Mouse (Mus musculus) embryonic stem cell, embryonic (primary cell): ENCODE measurements around the gene Limk1.

Experiments
- CTCF ChIA-PET, 4 experiments: fragments of 300-600 bp in 2 of 4; fragments of 350-600 bp in 2 of 4; sonication (Branson Sonifier 250); formaldehyde crosslinking; loops; one replicate each; lab custom pipeline; 2022; ENCODE audit warnings: inconsistent platforms in 2 of 4; lab: Charles Lee
- POLR2A ChIA-PET, 4 experiments: fragments of 300-600 bp in 2 of 4; fragments of 350-600 bp in 2 of 4; sonication (Branson Sonifier 250); formaldehyde crosslinking; loops; one replicate each; lab custom pipeline; 2022; ENCODE audit warnings: antibody characterized with exemption in 4 of 4, inconsistent platforms in 1 of 4; lab: Charles Lee

Limk1 gene

GRCm38 (mm10) chr5:134652015-134652414 lies 36.4 kb downstream of the Limk1 start:
- POLR2A ChIA-PET, result interaction anchor here in 1 of 4 experiments (0.9 kb wide), 1 partner anchor 11 kb away, joined by 3 read pairs; no protein-coding TSS in a partner anchor
- CTCF ChIA-PET, result interaction anchor here in 3 of 4 experiments (0.6 to 2.5 kb wide), 8 partner anchors 46 to 162 kb away, joined by 3 to 25 read pairs (median 4); no protein-coding TSS in a partner anchor

GRCm38 (mm10) chr5:134650926-134651325 lies 37.5 kb downstream of the Limk1 start:
- ChIA-PET CTCF (interaction anchor here (0.5 to 2.5 kb wide), 79 partner anchors 8 to 1779 kb away, joined by 3 to 25 read pairs (median 4); partner anchors contain the start of genes Eif4h (in 2 of the 4), Limk1 (in 2 of the 4), Abhd11 (in 1 of the 4) and Clip2 (in 1 of the 4)), POLR2A (interaction anchor here (0.6 to 1.5 kb wide), 18 partner anchors 8 to 1482 kb away, joined by 3 to 7 read pairs (median 4); partner anchors contain the start of genes Castor2 (in 1 of the 4), Eif4h (in 1 of the 4) and Limk1 (in 1 of the 4))

GRCm38 (mm10) chr5:134648976-134649375 lies 39.4 kb downstream of the Limk1 start:
- ChIA-PET CTCF (interaction anchor here (0.5 to 1.4 kb wide), 6 partner anchors 59 to 1972 kb away, joined by 3 to 6 read pairs (median 3); no protein-coding TSS in a partner anchor), POLR2A (interaction anchor here (0.6 to 1.4 kb wide), 9 partner anchors 9 to 40 kb away, joined by 3 to 13 read pairs (median 3); partner anchors contain the start of genes Eif4h (in 3 of the 4) and Limk1 (in 1 of the 4))

- CTCF ChIA-PET, result interaction anchor here in 1 of 4 experiments (0.7 kb wide), 1 partner anchor 358 kb away, joined by 4 read pairs; no protein-coding TSS in a partner anchor
- POLR2A ChIA-PET, result no interaction called here
These were observed 41.0 kb downstream of the Limk1 start for GRCm38 (mm10) chr5:134647394-134647793.

- ChIA-PET CTCF (interaction anchor here in 2 of 4 experiments (0.5 to 1.6 kb wide), 10 partner anchors 11 to 460 kb away, joined by 3 to 7 read pairs (median 4); partner anchors contain the start of gene Limk1 (in 1 of the 2)), POLR2A (interaction anchor here in 1 of 4 experiments (0.7 kb wide), 1 partner anchor 20 kb away, joined by 3 read pairs; no protein-coding TSS in a partner anchor)
These were observed 41.9 kb downstream of the Limk1 start for GRCm38 (mm10) chr5:134646461-134646860.

- POLR2A ChIA-PET, result interaction anchor here in 2 of 4 experiments (0.8 to 1.5 kb wide), 3 partner anchors 44 to 112 kb away, joined by 3 to 5 read pairs (median 3); partner anchors contain the start of gene Limk1 (in 2 of the 2)
- CTCF ChIA-PET, result interaction anchor here in 1 of 4 experiments (0.8 kb wide), 1 partner anchor 9 kb away, joined by 4 read pairs; no protein-coding TSS in a partner anchor
These were observed 43.7 kb downstream of the Limk1 start for GRCm38 (mm10) chr5:134644643-134645118.

GRCm38 (mm10) chr5:134644121-134644520 lies 44.3 kb downstream of the Limk1 start:
- ChIA-PET CTCF (interaction anchor here in 1 of 4 experiments (0.8 to 1.1 kb wide), 2 partner anchors 9 to 17 kb away, joined by 3 to 4 read pairs; no protein-coding TSS in a partner anchor), POLR2A (interaction anchor here in 3 of 4 experiments (0.6 to 1.5 kb wide), 5 partner anchors 11 to 356 kb away, joined by 3 to 5 read pairs (median 3); partner anchors contain the start of gene Limk1 (in 2 of the 3))

GRCm38 (mm10) chr5:134640371-134640770 lies 48.0 kb downstream of the Limk1 start:
- CTCF ChIA-PET, result interaction anchor here (0.6 to 1.4 kb wide), 14 partner anchors 10 to 1342 kb away, joined by 3 to 10 read pairs (median 4); partner anchors contain the start of gene Limk1 (in 1 of the 4)
- POLR2A ChIA-PET, result interaction anchor here (0.6 to 4.7 kb wide), 25 partner anchors 8 to 1188 kb away, joined by 3 to 75 read pairs (median 4); partner anchors contain the start of genes Limk1 (in 2 of the 4) and Abhd11 (in 1 of the 4)

- POLR2A ChIA-PET, result interaction anchor here in 3 of 4 experiments (0.6 to 4.7 kb wide), 45 partner anchors 9 to 1348 kb away, joined by 3 to 75 read pairs (median 4); partner anchors contain the start of genes Limk1 (in 3 of the 3), Abhd11 (in 1 of the 3), Cldn4 (in 1 of the 3) and Clip2 (in 1 of the 3)
- CTCF ChIA-PET, result interaction anchor here in 3 of 4 experiments (0.6 to 1.4 kb wide), 12 partner anchors 11 to 327 kb away, joined by 3 to 10 read pairs (median 4); no protein-coding TSS in a partner anchor
These were observed 49.1 kb downstream of the Limk1 start, which contains the start of gene Eif4h for GRCm38 (mm10) chr5:134639269-134639682. TSS of gene Eif4h (minus strand) at chr5:134639490.

GRCm38 (mm10) chr5:134638461-134639268 lies 49.7 kb downstream of the Limk1 start:
- POLR2A ChIA-PET, result interaction anchor here in 3 of 4 experiments (0.7 to 4.7 kb wide), 45 partner anchors 8 to 423 kb away, joined by 3 to 75 read pairs (median 4); partner anchors contain the start of genes Limk1 (in 3 of the 3), Abhd11 (in 1 of the 3), Clip2 (in 1 of the 3) and Lat2 (in 1 of the 3)
- CTCF ChIA-PET, result interaction anchor here in 3 of 4 experiments (0.6 to 1.4 kb wide), 15 partner anchors 12 to 327 kb away, joined by 3 to 10 read pairs (median 4); no protein-coding TSS in a partner anchor

- ChIA-PET CTCF (interaction anchor here in 2 of 4 experiments (0.6 to 1.3 kb wide), 4 partner anchors 13 to 152 kb away, joined by 3 to 4 read pairs (median 3); no protein-coding TSS in a partner anchor), POLR2A (interaction anchor here in 3 of 4 experiments (0.7 to 4.7 kb wide), 16 partner anchors 8 to 422 kb away, joined by 3 to 75 read pairs (median 4); partner anchors contain the start of gene Limk1 (in 1 of the 3))
These were observed 50.5 kb downstream of the Limk1 start for GRCm38 (mm10) chr5:134637820-134638367.

GRCm38 (mm10) chr5:134632841-134633240 lies 55.6 kb downstream of the Limk1 start:
- POLR2A ChIA-PET, result interaction anchor here in 3 of 4 experiments (0.6 to 11.9 kb wide), 10 partner anchors 13 to 789 kb away, joined by 3 to 174 read pairs (median 4); partner anchors contain the start of gene Lat2 (in 1 of the 3)
- CTCF ChIA-PET, result interaction anchor here in 1 of 4 experiments (0.7 kb wide), 1 partner anchor 172 kb away, joined by 3 read pairs; no protein-coding TSS in a partner anchor

- ChIA-PET POLR2A (interaction anchor here (0.5 to 11.9 kb wide), 18 partner anchors 8 to 378 kb away, joined by 3 to 174 read pairs (median 4); partner anchors contain the start of genes Eif4h (in 2 of the 4), Abhd11 (in 1 of the 4), Lat2 (in 1 of the 4) and Limk1 (in 1 of the 4)), CTCF (interaction anchor here (0.6 to 1.3 kb wide), 4 partner anchors 11 to 86 kb away, joined by 3 to 6 read pairs (median 4); partner anchors contain the start of gene Syna (in 1 of the 4))
These were observed 57.6 kb downstream of the Limk1 start for GRCm38 (mm10) chr5:134630835-134631234.

GRCm38 (mm10) chr5:134629508-134629907 lies 58.9 kb downstream of the Limk1 start:
- ChIA-PET CTCF (no interaction called here), POLR2A (interaction anchor here in 3 of 4 experiments (0.7 to 11.9 kb wide), 9 partner anchors 9 to 446 kb away, joined by 3 to 174 read pairs (median 7); partner anchors contain the start of genes Eif4h (in 2 of the 3), Limk1 (in 2 of the 3), Gtf2ird2 (in 1 of the 3) and Lat2 (in 1 of the 3))

GRCm38 (mm10) chr5:134622069-134622468 lies 66.3 kb downstream of the Limk1 start:
- CTCF ChIA-PET, result interaction anchor here in 2 of 4 experiments (0.6 to 1.2 kb wide), 2 partner anchors 14 to 40 kb away, joined by 4 to 10 read pairs; no protein-coding TSS in a partner anchor
- POLR2A ChIA-PET, result interaction anchor here in 2 of 4 experiments (0.7 to 11.7 kb wide), 5 partner anchors 8 to 253 kb away, joined by 3 to 174 read pairs (median 5); no protein-coding TSS in a partner anchor
